Comparison of ENCODE assay signal across 11 mouse cellular contexts in genomic region chr7:144285066-144285633, GRCm38 (mm10).
DNase-seq lines count a peak whose midpoint lies in the region; ATAC-seq and TF ChIP-seq lines count a peak whose summit lies in the region.
"Had no signal": no experiment of that assay in that cellular context is flagged by ENCODE, and none has a peak within 500 bp of the region (broad histone marks: within the 10 kb centered on the region; RNA-seq: fewer than 3 reads in every experiment).

No protein-coding gene starts in this region.

- intact Hi-C loops in heart, postnatal 14 days (cut with DNase I) = no loop called here

- no peak overlapping the region for H3K27ac ChIP-seq in heart, embryonic 11.5 days (ENCODE audit: low read depth, low read length)
- no peak overlapping the region for H3K27ac ChIP-seq in ES-E14 (ENCODE audit: insufficient read depth, low read depth, low read length, poor library complexity, severe bottlenecking)
- H3K27ac ChIP-seq in hindbrain, embryonic 11.5 days (ENCODE audit: low read depth, low read length) = peak overlapping the region; percentile 98
- peak overlapping the region; percentile 94 for H3K27ac ChIP-seq in midbrain, embryonic 12.5 days (replicated peaks)

- WGBS in heart, embryonic 11.5 days (ENCODE audit: insufficient replicate concordance) = 31% methylated on average over 5 of the region's 5 CpGs
- WGBS in hindbrain, embryonic 11.5 days = 23% methylated on average over 5 of the region's 5 CpGs
- 15% methylated on average over 5 of the region's 5 CpGs for WGBS in midbrain, embryonic 12.5 days

- H3K27me3 ChIP-seq in heart, embryonic 11.5 days (ENCODE audit: control insufficient read depth, insufficient read depth, low read length) = peaks cover 31% of the 10 kb centered on the region
- H3K27me3 ChIP-seq in hindbrain, embryonic 11.5 days (ENCODE audit: control insufficient read depth, insufficient read depth, low read length) = no peaks in the 10 kb centered on the region; the same call in 1 of the 2 replicates
- no peaks in the 10 kb centered on the region for H3K27me3 ChIP-seq in midbrain, embryonic 12.5 days

- peaks cover 4% of the 10 kb centered on the region; the same call in 1 of the 2 replicates for H3K4me1 ChIP-seq in heart, embryonic 11.5 days (ENCODE audit: control insufficient read depth, insufficient read depth, low read length)
- peaks cover 0 to 5% of the 10 kb centered on the region in 2 experiments; a peak in 1 of 4 replicates for H3K4me1 ChIP-seq in ES-E14 (ENCODE audit: control insufficient read depth in 2 of 2, insufficient read depth in 2 of 2, low read length in 2 of 2, poor library complexity in 1 of 2)
- peaks cover 6% of the 10 kb centered on the region for H3K4me1 ChIP-seq in hindbrain, embryonic 11.5 days (replicated peaks; ENCODE audit: control insufficient read depth, insufficient read depth, low read length)
- H3K4me1 ChIP-seq in midbrain, embryonic 12.5 days = peaks cover 44% of the 10 kb centered on the region

- in situ Hi-C loops in ES-E14 (cut with MboI; ENCODE audit: low sequenced_read_pairs in 2 of 2, unreplicated experiment in 2 of 2) = no loop called here

- H3K4me3 ChIP-seq in heart, embryonic 11.5 days (ENCODE audit: low read depth, low read length) = peak overlapping the region; percentile 42
- H3K4me3 ChIP-seq in ES-E14 (ENCODE audit: insufficient read depth in 1 of 2, low read depth in 1 of 2, low read length in 2 of 2, poor library complexity in 1 of 2, severe bottlenecking in 1 of 2) = peak overlapping the region; percentile 64 to 75; a peak in 2 of 4 replicates
- H3K4me3 ChIP-seq in hindbrain, embryonic 11.5 days (ENCODE audit: low read depth, low read length) = peak overlapping the region; percentile 55
- peak overlapping the region; percentile 64 for H3K4me3 ChIP-seq in midbrain, embryonic 12.5 days

- H3K36me3 ChIP-seq in heart, embryonic 11.5 days (ENCODE audit: control insufficient read depth, insufficient read depth, low read length) = no peaks in the 10 kb centered on the region
- H3K36me3 ChIP-seq in ES-E14 (ENCODE audit: control insufficient read depth, insufficient read depth, low read length, poor library complexity, severe bottlenecking) = no peaks in the 10 kb centered on the region
- no peaks in the 10 kb centered on the region for H3K36me3 ChIP-seq in hindbrain, embryonic 11.5 days (ENCODE audit: control insufficient read depth, insufficient read depth, low read length)
- no peaks in the 10 kb centered on the region for H3K36me3 ChIP-seq in midbrain, embryonic 12.5 days

- ATAC-seq in heart, embryonic 11.5 days (replicated peaks; ENCODE audit: insufficient number of reproducible peaks, low FRiP score, low TSS enrichment) = no peak
- peak; percentile 51 for ATAC-seq in hindbrain, embryonic 11.5 days (ENCODE audit: low FRiP score)
- ATAC-seq in midbrain, embryonic 12.5 days (ENCODE audit: low FRiP score, low read depth) = peak; percentile 11; the same call in 1 of the 2 replicates
- ATAC-seq in megakaryocyte-erythroid progenitor cell, adult 5-6 weeks (replicated peaks; ENCODE audit: low FRiP score, low TSS enrichment, poor library complexity, severe bottlenecking) = no peak

- no peak overlapping the region for H3K9ac ChIP-seq in heart, embryonic 11.5 days (ENCODE audit: low read depth, low read length)
- H3K9ac ChIP-seq in ES-E14 (ENCODE audit: insufficient read depth, low read depth, low read length, poor library complexity, severe bottlenecking) = 0 out of 2 replicates have a peak overlapping the region, but pooled peaks have one; percentile 54
- peak overlapping the region; percentile 80 for H3K9ac ChIP-seq in hindbrain, embryonic 11.5 days (ENCODE audit: low read depth, low read length)
- H3K9ac ChIP-seq in midbrain, embryonic 12.5 days (replicated peaks) = peak overlapping the region; percentile 83

- peak overlapping the region; percentile 72 for H3K4me2 ChIP-seq in heart, embryonic 11.5 days
- peak overlapping the region; percentile 88 for H3K4me2 ChIP-seq in hindbrain, embryonic 11.5 days (replicated peaks; ENCODE audit: low read depth, low read length)
- H3K4me2 ChIP-seq in midbrain, embryonic 12.5 days (replicated peaks) = peak overlapping the region; percentile 86

- no peak for DNase-seq in heart, postnatal 14 days
- no peak for DNase-seq in ES-E14 (ENCODE audit: low read depth, low spot score)
- no peak for DNase-seq in hindbrain, embryonic 11.5 days (ENCODE audit: low spot score)
- no peak for DNase-seq in spleen, adult 18-20 months
- DNase-seq in right cerebral cortex, postnatal 10 days (ENCODE audit: low spot score in 2 of 2) = no peak
- DNase-seq: cerebellum, adult 18-20 months; kidney, adult 11 months; lung, postnatal 14 days had no signal

- H3K9me3 ChIP-seq in heart, embryonic 11.5 days (replicated peaks; ENCODE audit: control insufficient read depth, low read length) = no peaks in the 10 kb centered on the region
- no peaks in the 10 kb centered on the region for H3K9me3 ChIP-seq in ES-E14 (ENCODE audit: control insufficient read depth, insufficient read depth, low read depth, low read length)
- H3K9me3 ChIP-seq in hindbrain, embryonic 11.5 days (ENCODE audit: control insufficient read depth, low read length) = no peaks in the 10 kb centered on the region
- no peaks in the 10 kb centered on the region for H3K9me3 ChIP-seq in midbrain, embryonic 12.5 days

TF ChIP-seq in ES-E14, 5 proteins besides CTCF, POLR2A, EP300 and RAD21:
- TF ChIP-seq MAFK (IDR thresholded peaks at IDR 0.05; ENCODE audit: insufficient read depth, low read depth, low read length) = no peak
- TF ChIP-seq ZNF384 (IDR thresholded peaks at IDR 0.05; ENCODE audit: low read depth, low read length) = no peak
- TF ChIP-seq HCFC1 (IDR thresholded peaks at IDR 0.05; ENCODE audit: borderline replicate concordance, insufficient read depth, low read length) = no peak
TF ChIP-seq in ES-E14: peak in this region for 0.

Comparison
In these comparisons a context has a peak if more than half of its experiments do, and no peak if none do; other contexts are left out.
1. ATAC-seq: peak in hindbrain, embryonic 11.5 days (single experiment) and midbrain, embryonic 12.5 days (single experiment); none in heart, embryonic 11.5 days (single experiment) and megakaryocyte-erythroid progenitor cell, adult 5-6 weeks (single experiment).
2. H3K27ac ChIP-seq: peak in hindbrain, embryonic 11.5 days (single experiment) and midbrain, embryonic 12.5 days (single experiment); none in heart, embryonic 11.5 days (single experiment) and ES-E14 (single experiment).
3. Peak in every context shown above with its lines, with median percentiles within 50 percentile points of each other: H3K4me2 ChIP-seq and H3K4me3 ChIP-seq.